Mouse (Mus musculus): ENCODE results near the gene Afap1l2. TPM values are rescaled to one million over a fixed set of nuclear protein-coding genes. Genes with fewer than 3 reads are reported as not detected.

Afap1l2 gene
- total and polyA plus RNA-seq, 2 experiments from 2014 or later = 10.1 to 12.7 TPM

DNA sequence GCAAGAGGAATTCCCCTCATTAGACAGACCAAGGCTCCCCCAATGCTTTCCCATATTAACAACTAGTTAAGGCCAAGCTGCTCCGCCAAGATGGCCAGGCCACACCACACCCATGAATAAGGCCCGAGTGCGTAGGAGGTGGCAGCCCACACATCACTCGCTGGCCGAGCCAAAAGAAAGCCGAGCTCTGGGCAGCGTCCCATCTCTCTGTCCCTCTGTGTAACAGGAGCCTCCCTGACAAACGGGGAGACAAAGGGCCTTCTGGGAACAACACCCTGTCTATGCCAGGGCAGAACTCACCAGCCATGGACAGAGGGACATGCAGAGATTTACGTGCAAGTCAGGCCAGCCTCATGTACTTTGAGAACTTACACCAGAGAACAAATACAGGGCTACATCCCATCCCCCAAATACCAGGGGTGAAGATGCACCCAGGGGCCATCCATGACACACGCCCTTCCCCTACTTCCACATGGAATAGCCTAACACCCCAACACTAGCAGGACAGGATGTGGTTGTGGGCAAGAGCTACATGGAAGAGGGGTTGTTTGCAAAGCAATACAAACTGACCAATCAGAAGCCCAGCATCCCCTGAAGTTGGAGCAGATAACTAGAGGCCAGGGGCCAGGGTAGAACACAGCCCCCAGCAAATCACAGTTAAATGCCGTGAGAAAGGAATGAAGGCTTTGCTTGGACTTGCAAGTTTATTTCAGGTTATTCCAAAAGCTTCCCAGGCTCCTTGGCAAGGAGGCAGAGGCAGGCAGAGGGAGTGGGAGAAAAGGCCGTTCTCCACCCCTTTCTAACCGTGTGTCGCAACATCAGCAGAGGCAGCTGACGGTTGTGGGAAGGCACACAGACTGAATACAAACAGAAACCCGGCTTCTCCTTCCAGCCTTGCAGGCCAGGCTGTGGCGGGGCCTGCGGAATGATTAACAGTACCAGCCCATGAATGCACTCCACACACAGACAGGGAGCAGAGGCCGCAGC lies 30.8 kb downstream of the Afap1l2 start:
- ATAC-seq (peak; percentile 75), DNase-seq (peak; percentile 42)
- H3K9ac ChIP-seq = no peak overlapping the region
- no peaks in the 10 kb centered on the region for H3K36me3 ChIP-seq (ENCODE audit: insufficient read depth)
- H3K9me3 ChIP-seq (ENCODE audit: low read length) = no peaks in the 10 kb centered on the region
- no peak overlapping the region for H3K4me3 ChIP-seq (ENCODE audit: low read depth, low read length)
- no peaks in the 10 kb centered on the region for H3K4me1 ChIP-seq (ENCODE audit: insufficient read depth)
- H3K27me3 ChIP-seq (ENCODE audit: insufficient read depth, low read length) = no peaks in the 10 kb centered on the region
- 41% methylated on average over 19 of the region's 19 CpGs for WGBS
- peak overlapping the region; percentile 54 for H3K27ac ChIP-seq (ENCODE audit: low read depth, low read length)
- no peak for TF ChIP-seq CTCF (IDR thresholded peaks at IDR 0.05; ENCODE audit: low read depth)
- no peak overlapping the region for H3K4me2 ChIP-seq (ENCODE audit: low read depth)

DNA sequence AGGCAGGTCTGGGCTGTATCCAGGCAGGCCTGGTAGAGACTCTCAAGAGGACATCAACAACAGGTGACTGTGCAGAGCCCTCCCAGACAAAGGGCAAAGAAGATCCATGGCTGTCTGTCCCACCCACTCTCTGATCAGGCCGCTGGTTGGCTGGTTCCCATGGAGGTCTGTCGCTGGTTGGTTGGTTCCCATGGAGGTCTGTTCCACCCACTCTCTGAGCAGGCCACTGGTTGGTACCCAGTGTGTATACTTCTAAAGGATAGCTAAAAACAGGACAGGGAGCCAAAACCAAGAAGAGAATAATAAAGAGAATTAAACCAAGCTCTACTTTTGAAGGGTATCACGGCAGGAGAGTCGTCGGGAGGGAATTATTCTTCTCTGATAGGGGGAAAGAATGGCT lies 31.5 kb downstream of the Afap1l2 start:
- ATAC-seq (peak; percentile 64), DNase-seq (no peak)
- H3K27me3 ChIP-seq (ENCODE audit: insufficient read depth, low read length) = no peaks in the 10 kb centered on the region
- no peak overlapping the region for H3K4me2 ChIP-seq (ENCODE audit: low read depth)
- H3K36me3 ChIP-seq (ENCODE audit: insufficient read depth) = no peaks in the 10 kb centered on the region
- no peak overlapping the region for H3K4me3 ChIP-seq (ENCODE audit: low read depth, low read length)
- WGBS = 55% methylated on average over 5 of the region's 5 CpGs
- no peaks in the 10 kb centered on the region for H3K9me3 ChIP-seq (ENCODE audit: low read length)
- no peak overlapping the region for H3K9ac ChIP-seq
- H3K4me1 ChIP-seq (ENCODE audit: insufficient read depth) = no peaks in the 10 kb centered on the region
- no peak for TF ChIP-seq CTCF (IDR thresholded peaks at IDR 0.05; ENCODE audit: low read depth)
- H3K27ac ChIP-seq (ENCODE audit: low read depth, low read length) = 0 out of 2 replicates have a peak overlapping the region, but pooled peaks have one; percentile 54

DNA sequence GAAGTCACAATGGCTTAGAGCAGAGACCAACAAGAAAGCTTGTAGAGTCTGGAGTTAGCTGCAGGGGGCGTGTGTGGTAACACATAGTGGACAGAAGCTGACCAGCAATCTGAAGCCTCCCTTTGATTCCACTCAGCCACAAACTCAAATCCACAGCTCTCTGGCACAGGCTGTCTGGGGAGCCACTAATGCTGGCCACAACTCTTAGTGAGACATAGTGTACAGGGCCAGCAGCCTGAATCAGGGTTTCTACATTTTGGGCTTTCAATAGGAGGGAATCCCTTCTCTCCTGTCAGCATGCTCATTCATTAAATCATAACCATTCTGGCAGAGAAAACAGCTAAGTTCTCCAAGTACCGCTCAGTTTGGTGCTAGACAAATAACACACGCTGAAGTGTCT lies 32.5 kb downstream of the Afap1l2 start:
- Histone ChIP-seq H3K9ac (no peak overlapping the region), H3K4me3 (ENCODE audit: low read depth, low read length) (no peak overlapping the region), H3K4me2 (ENCODE audit: low read depth) (no peak overlapping the region), H3K36me3 (ENCODE audit: insufficient read depth) (no peaks in the 10 kb centered on the region), H3K4me1 (ENCODE audit: insufficient read depth) (no peaks in the 10 kb centered on the region), H3K27ac (ENCODE audit: low read depth, low read length) (no peak overlapping the region), H3K9me3 (ENCODE audit: low read length) (no peaks in the 10 kb centered on the region), H3K27me3 (ENCODE audit: insufficient read depth, low read length) (no peaks in the 10 kb centered on the region)
- WGBS = 90% methylated on average over 3 of the region's 3 CpGs
- ATAC-seq = no peak
- no peak for DNase-seq
- no peak for TF ChIP-seq CTCF (IDR thresholded peaks at IDR 0.05; ENCODE audit: low read depth)

DNA sequence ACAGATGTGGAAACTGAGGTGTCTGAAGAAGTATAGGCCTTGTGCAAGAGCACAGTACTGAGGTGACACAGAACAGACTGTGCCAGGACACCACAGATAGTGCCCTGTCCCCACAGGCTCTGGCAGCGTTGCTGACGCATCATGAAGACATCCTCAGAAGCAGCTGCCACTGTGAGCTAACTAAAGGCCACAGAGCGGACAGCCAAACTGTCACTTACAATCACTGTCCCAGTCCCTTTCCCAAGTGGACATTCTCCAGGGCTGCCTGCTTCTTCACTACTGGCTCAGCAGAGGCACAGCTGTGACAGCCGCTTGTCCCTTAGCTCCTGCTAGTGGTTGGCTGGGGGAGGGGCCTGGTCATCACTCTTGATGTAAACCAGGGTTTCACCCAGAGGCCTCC lies 33.9 kb downstream of the Afap1l2 start:
- no peak overlapping the region for H3K27ac ChIP-seq (ENCODE audit: low read depth, low read length)
- DNase-seq = no peak

DNA sequence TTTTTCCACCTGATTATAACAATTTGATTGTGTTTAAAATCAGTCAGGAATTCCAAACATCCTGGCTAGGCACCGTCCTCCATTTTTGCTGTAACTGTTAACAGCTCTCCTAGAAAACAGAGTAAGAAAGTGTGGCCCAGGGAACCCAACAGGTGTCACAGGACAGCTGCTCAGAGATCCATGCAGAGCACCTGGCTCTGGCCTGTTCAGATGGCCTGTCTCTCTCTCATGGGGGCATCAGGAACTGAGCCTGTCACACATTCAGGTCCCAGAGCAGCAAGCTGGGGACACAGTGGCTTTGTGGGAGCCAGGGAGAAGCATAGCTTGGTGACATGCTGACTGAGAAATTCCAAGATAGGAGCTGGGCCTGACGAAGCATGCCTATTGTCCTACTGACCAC lies 35.3 kb downstream of the Afap1l2 start:
- Histone ChIP-seq H3K27ac (ENCODE audit: low read depth, low read length) (no peak overlapping the region), H3K4me1 (ENCODE audit: insufficient read depth) (no peaks in the 10 kb centered on the region), H3K36me3 (ENCODE audit: insufficient read depth) (no peaks in the 10 kb centered on the region), H3K27me3 (ENCODE audit: insufficient read depth, low read length) (no peaks in the 10 kb centered on the region), H3K4me2 (ENCODE audit: low read depth) (no peak overlapping the region), H3K4me3 (ENCODE audit: low read depth, low read length) (no peak overlapping the region), H3K9ac (no peak overlapping the region), H3K9me3 (ENCODE audit: low read length) (no peaks in the 10 kb centered on the region)
- no peak for TF ChIP-seq CTCF (IDR thresholded peaks at IDR 0.05; ENCODE audit: low read depth)
- ATAC-seq (no peak), DNase-seq (no peak)
- 74% methylated on average over 2 of the region's 2 CpGs for WGBS

More for the DNA sequence above, 33.9 kb downstream of the Afap1l2 start:
- H3K27me3 ChIP-seq (ENCODE audit: insufficient read depth, low read length) = no peaks in the 10 kb centered on the region
- no peak overlapping the region for H3K4me2 ChIP-seq (ENCODE audit: low read depth)
- ATAC-seq = no peak
- H3K9me3 ChIP-seq (ENCODE audit: low read length) = no peaks in the 10 kb centered on the region
- no peaks in the 10 kb centered on the region for H3K4me1 ChIP-seq (ENCODE audit: insufficient read depth)
- no peaks in the 10 kb centered on the region for H3K36me3 ChIP-seq (ENCODE audit: insufficient read depth)
- TF ChIP-seq CTCF (IDR thresholded peaks at IDR 0.05; ENCODE audit: low read depth) = no peak
- no peak overlapping the region for H3K9ac ChIP-seq
- 93% methylated on average over 4 of the region's 4 CpGs for WGBS
- no peak overlapping the region for H3K4me3 ChIP-seq (ENCODE audit: low read depth, low read length)

DNA sequence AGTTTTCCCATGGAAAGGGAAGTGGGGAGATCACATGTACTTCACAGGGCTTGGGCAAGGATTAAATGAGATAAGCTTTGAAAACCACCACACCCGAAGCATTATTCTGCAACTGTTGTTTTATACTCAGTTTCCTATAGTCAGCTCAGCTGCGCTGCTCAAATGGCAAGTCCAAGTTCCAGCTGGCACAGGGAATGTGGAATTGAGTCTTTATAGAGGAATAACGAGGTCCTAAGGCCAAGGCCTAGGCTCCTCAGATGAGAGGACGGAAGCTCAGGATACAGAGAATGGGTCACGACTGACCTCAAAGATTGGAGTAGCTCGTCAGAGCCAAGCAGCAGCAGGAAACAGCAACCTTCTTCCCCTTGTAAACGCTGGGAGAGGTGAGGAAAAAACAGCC lies 36.7 kb downstream of the Afap1l2 start:
- Histone ChIP-seq H3K27me3 (ENCODE audit: insufficient read depth, low read length) (no peaks in the 10 kb centered on the region), H3K4me2 (ENCODE audit: low read depth) (no peak overlapping the region), H3K4me3 (ENCODE audit: low read depth, low read length) (no peak overlapping the region), H3K27ac (ENCODE audit: low read depth, low read length) (no peak overlapping the region), H3K4me1 (ENCODE audit: insufficient read depth) (no peaks in the 10 kb centered on the region), H3K9ac (no peak overlapping the region), H3K36me3 (ENCODE audit: insufficient read depth) (no peaks in the 10 kb centered on the region), H3K9me3 (ENCODE audit: low read length) (no peaks in the 10 kb centered on the region)
- DNase-seq (no peak), ATAC-seq (no peak)
- WGBS = 50% methylated on average over 7 of the region's 7 CpGs
- no peak for TF ChIP-seq CTCF (IDR thresholded peaks at IDR 0.05; ENCODE audit: low read depth)

DNA sequence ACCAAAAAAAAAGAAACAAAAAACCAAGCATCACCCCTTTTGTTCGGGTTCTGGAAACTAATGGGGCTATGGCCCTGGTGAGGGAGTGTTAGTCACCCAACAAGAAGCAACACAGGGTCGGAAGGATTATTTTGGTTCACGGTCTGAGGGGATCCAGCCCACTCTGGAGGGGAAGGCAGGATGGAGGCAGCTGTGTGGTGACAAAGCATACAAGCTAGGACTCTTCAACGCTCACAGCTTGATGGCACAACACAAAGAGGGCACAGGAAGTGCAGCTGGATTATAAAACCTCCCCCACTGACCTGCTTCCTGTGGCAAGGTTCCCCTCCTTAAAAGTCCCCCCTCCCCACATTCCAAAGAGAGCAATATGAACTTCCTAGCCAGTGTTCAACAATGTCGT lies 44.2 kb downstream of the Afap1l2 start:
- H3K4me3 ChIP-seq (ENCODE audit: low read depth, low read length) = no peak overlapping the region
- DNase-seq (no peak), ATAC-seq (no peak)
- 64% methylated on average over 5 of the region's 5 CpGs for WGBS
- no peak overlapping the region for H3K4me2 ChIP-seq (ENCODE audit: low read depth)
- H3K9me3 ChIP-seq (ENCODE audit: low read length) = no peaks in the 10 kb centered on the region
- no peaks in the 10 kb centered on the region for H3K36me3 ChIP-seq (ENCODE audit: insufficient read depth)
- H3K4me1 ChIP-seq (ENCODE audit: insufficient read depth) = no peaks in the 10 kb centered on the region
- H3K27ac ChIP-seq (ENCODE audit: low read depth, low read length) = no peak overlapping the region
- no peaks in the 10 kb centered on the region for H3K27me3 ChIP-seq (ENCODE audit: insufficient read depth, low read length)
- H3K9ac ChIP-seq = no peak overlapping the region
- TF ChIP-seq CTCF (IDR thresholded peaks at IDR 0.05; ENCODE audit: low read depth) = no peak

Data from forebrain, postnatal 0 days (tissue).